Mouse (Mus musculus): ENCODE results near the gene Cd300lg. TPM values are rescaled to one million over a fixed set of nuclear protein-coding genes. Genes with fewer than 3 reads are reported as not detected.
A peak's percentile ranks its signal among the peaks of the same experiment; 100 is the strongest.

Cd300lg gene
- polyA plus RNA-seq, 1 experiment from 2014 or later, result 1.8 TPM

DNA sequence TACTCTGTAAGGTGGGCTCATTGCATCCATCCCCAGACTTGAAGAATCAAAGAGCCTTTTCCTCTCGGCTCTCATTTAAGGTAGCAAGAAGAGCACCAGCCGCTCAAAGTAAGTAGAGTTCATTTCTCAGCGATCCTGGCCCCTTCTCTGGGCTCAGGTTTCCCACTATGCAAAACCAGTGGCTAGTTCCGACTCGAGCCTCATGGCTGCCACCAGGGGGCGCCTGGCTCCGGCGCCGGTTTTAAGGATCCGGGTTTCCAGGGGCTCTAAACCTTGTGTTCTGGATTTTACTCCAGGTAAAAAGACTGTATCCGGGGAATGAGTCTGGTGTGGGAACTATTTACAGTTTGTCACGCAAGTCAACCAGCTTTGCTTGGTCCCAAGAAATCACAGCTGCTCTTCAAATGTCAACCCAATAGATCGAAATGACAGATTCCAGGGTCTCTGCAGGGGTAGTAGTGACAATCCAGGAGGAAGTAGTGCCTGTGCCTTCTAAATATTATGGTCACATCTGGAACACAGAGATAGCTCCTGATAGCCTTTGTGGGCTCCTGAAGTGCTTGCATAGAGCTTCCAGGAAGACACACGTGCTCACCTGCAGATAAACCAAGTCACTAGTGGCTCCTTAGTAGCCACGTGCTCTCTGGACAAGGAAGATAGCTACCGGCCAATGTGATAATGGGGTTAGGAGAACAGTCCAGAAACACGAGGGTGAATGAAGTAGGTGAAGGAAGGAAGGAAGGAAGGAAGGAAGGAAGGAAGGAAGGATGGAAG is 61.4 kb downstream of the Cd300lg start:
- peaks cover 7% of the 10 kb centered on the region for H3K4me1 ChIP-seq (ENCODE audit: insufficient read depth, low read length)
- peaks cover 44% of the 10 kb centered on the region for H3K27me3 ChIP-seq (ENCODE audit: insufficient read depth, low read length)
- H3K36me3 ChIP-seq (ENCODE audit: insufficient read depth, low read length), result no peaks in the 10 kb centered on the region
- no peak overlapping the region for H3K27ac ChIP-seq (ENCODE audit: low read length)
- 20% methylated on average over 17 of the region's 17 CpGs for WGBS
- H3K4me3 ChIP-seq (ENCODE audit: low read length), result no peak overlapping the region
- 0 out of 2 replicates have a peak, but pooled peaks have one; percentile 16 for ATAC-seq (ENCODE audit: low FRiP score, low TSS enrichment)
- no peak overlapping the region; the same call in 1 of the 2 replicates for H3K4me2 ChIP-seq (replicated peaks; ENCODE audit: low read depth, low read length)
- no peak overlapping the region for H3K9ac ChIP-seq (replicated peaks; ENCODE audit: low read length)
- no peaks in the 10 kb centered on the region for H3K9me3 ChIP-seq (ENCODE audit: low read length)

Other genes with a start within 250 kb of the Cd300lg start
- gene Meox1, start 147.1 kb upstream of the Cd300lg start, polyA plus RNA-seq (2015; fragmentation: Nextera tagmentation; extraction: Ambion mirVana), result 15.2 and 15.5 TPM in 2 replicates
- gene Sost, start 74.5 kb upstream of the Cd300lg start, polyA plus RNA-seq (2015; fragmentation: Nextera tagmentation; extraction: Ambion mirVana), result 0.76 and 0.80 TPM in 2 replicates
- not detected in 2 replicates for gene Cfap97d1, start 57.2 kb upstream of the Cd300lg start, polyA plus RNA-seq (2015; fragmentation: Nextera tagmentation; extraction: Ambion mirVana)
- gene Dusp3, start 54.5 kb upstream of the Cd300lg start, polyA plus RNA-seq (2015; fragmentation: Nextera tagmentation; extraction: Ambion mirVana), result 39.6 and 39.7 TPM in 2 replicates
- gene Mpp3, start 13.0 kb upstream of the Cd300lg start, polyA plus RNA-seq (2015; fragmentation: Nextera tagmentation; extraction: Ambion mirVana), result 7.2 and 9.0 TPM in 2 replicates
- gene Mpp2, start 47.0 kb downstream of the Cd300lg start, polyA plus RNA-seq (2015; fragmentation: Nextera tagmentation; extraction: Ambion mirVana), result 14.4 and 16.4 TPM in 2 replicates
- not detected in 2 replicates for gene Ppy, start 59.8 kb downstream of the Cd300lg start, polyA plus RNA-seq (2015; fragmentation: Nextera tagmentation; extraction: Ambion mirVana)
- not detected in 2 replicates for gene Pyy, start 66.3 kb downstream of the Cd300lg start, polyA plus RNA-seq (2015; fragmentation: Nextera tagmentation; extraction: Ambion mirVana)
- gene Nags, start 104.0 kb downstream of the Cd300lg start, polyA plus RNA-seq (2015; fragmentation: Nextera tagmentation; extraction: Ambion mirVana), result 0.10 and 0.17 TPM in 2 replicates
- 42.7 and 43.1 TPM in 2 replicates for gene Tmem101, start 114.9 kb downstream of the Cd300lg start, polyA plus RNA-seq (2015; fragmentation: Nextera tagmentation; extraction: Ambion mirVana)
- gene Lsm12, start 143.8 kb downstream of the Cd300lg start, polyA plus RNA-seq (2015; fragmentation: Nextera tagmentation; extraction: Ambion mirVana), result 90.2 and 108 TPM in 2 replicates
- gene G6pc3, start 148.1 kb downstream of the Cd300lg start, polyA plus RNA-seq (2015; fragmentation: Nextera tagmentation; extraction: Ambion mirVana), result 46.0 and 49.9 TPM in 2 replicates
- gene Hdac5, start 188.7 kb downstream of the Cd300lg start, polyA plus RNA-seq (2015; fragmentation: Nextera tagmentation; extraction: Ambion mirVana), result 51.5 and 59.8 TPM in 2 replicates
- gene BC030867, start 207.4 kb downstream of the Cd300lg start, polyA plus RNA-seq (2015; fragmentation: Nextera tagmentation; extraction: Ambion mirVana), result 21.2 and 24.6 TPM in 2 replicates
- not detected in 2 replicates for gene Asb16, start 227.2 kb downstream of the Cd300lg start, polyA plus RNA-seq (2015; fragmentation: Nextera tagmentation; extraction: Ambion mirVana)
- gene Tmub2, start 243.4 kb downstream of the Cd300lg start, polyA plus RNA-seq (2015; fragmentation: Nextera tagmentation; extraction: Ambion mirVana), result 64.4 and 66.7 TPM in 2 replicates

All from kidney, embryonic 16.5 days (tissue).